Mouse (Mus musculus) spleen, adult 2 months (tissue): ENCODE data around the gene Hrasls5.

ENCODE experiments used
- CTCF ChIP-seq: fragments of 200-500 bp; IDR thresholded peaks from 2 replicates; pipeline ENCODE4 v1.5.1; 2011; ENCODE audit warnings: mild to moderate bottlenecking, inconsistent platforms; ENCODE audit not compliant: insufficient read depth, insufficient read length, insufficient replicate concordance; ENCODE audit errors: extremely low read depth
- POLR2A ChIP-seq: fragments of 200-500 bp; IDR thresholded peaks from 2 replicates; pipeline ENCODE4 v1.6.1; 2011; ENCODE audit warnings: low read depth, low read length, inconsistent platforms

DNA sequence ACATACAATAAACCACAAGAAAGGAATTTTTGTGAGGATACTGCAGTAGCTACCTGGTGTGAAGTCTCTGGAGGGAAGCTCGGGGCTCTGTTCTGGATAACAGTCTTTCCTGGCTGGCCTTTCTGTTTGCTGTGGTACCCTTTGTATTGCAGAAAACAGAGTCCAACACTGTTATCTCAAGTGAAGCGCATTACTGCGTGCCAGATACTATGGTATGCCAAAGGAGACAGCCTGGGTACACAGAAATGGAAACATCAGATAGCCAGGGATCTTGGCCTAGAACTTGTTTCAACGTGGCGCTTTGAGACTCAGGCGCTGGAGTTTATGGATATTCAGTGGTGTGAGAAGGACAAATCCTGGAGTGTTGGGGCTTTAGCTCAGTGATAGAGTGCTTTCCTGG lies 26.6 kb upstream of the Hrasls5 start:
- TF ChIP-seq CTCF (no peak), POLR2A (no peak)
